Mouse (Mus musculus) embryonic facial prominence, embryonic 11.5 days (tissue): Measurements from ENCODE around the gene Slc22a2. TPM values are rescaled to one million over a fixed set of nuclear protein-coding genes. Genes with fewer than 3 reads are reported as not detected.

Experiments used
- ATAC-seq: fragments of 200-750 bp; cut with Nextera tagmentation; replicated peaks from 2 replicates; pipeline ENCODE4 v1.8.0; 2017; ENCODE audit warnings: low read depth; ENCODE audit not compliant: insufficient number of reproducible peaks, low FRiP score, low TSS enrichment
- DNase-seq: peaks from one replicate; pipeline ENCODE4 v3.0.0-alpha.2; 2015; ENCODE audit warnings: low spot score
- H3K27ac ChIP-seq: fragments of 300-500 bp; sonication (generic); replicated peaks from 2 replicates; pipeline ENCODE4 v1.5.1; 2014; ENCODE audit warnings: mild to moderate bottlenecking, low read depth, low read length, control low read depth
- H3K27me3 ChIP-seq: fragments of 300-500 bp; sonication (generic); 2 replicates; pipeline ENCODE4 v1.6.1; 2014; ENCODE audit warnings: mild to moderate bottlenecking, low read length, moderate library complexity, mixed read lengths; ENCODE audit not compliant: control insufficient read depth, insufficient read depth
- H3K36me3 ChIP-seq: fragments of 300-500 bp; sonication (generic); replicated peaks from 2 replicates; pipeline ENCODE4 v1.6.1; 2014; ENCODE audit warnings: low read depth, mild to moderate bottlenecking, low read length, moderate library complexity, mixed read lengths; ENCODE audit not compliant: control insufficient read depth, insufficient read depth
- H3K4me1 ChIP-seq: fragments of 300-500 bp; sonication (generic); 2 replicates; pipeline ENCODE4 v1.6.1; 2014; ENCODE audit warnings: low read length, mixed read lengths; ENCODE audit not compliant: control insufficient read depth, insufficient read depth
- H3K4me2 ChIP-seq: fragments of 300-500 bp; sonication (generic); 2 replicates; pipeline ENCODE4 v1.6.1; 2014; ENCODE audit warnings: low read depth, mild to moderate bottlenecking, control low read depth, low read length, moderate library complexity
- H3K4me3 ChIP-seq: fragments of 300-500 bp; sonication (generic); 2 replicates; pipeline ENCODE4 v1.5.1; 2014; ENCODE audit warnings: low read depth, low read length, control low read depth
- H3K9ac ChIP-seq: fragments of 300-500 bp; sonication (generic); replicated peaks from 2 replicates; pipeline ENCODE4 v1.6.1; 2014; ENCODE audit warnings: mild to moderate bottlenecking, control low read depth, low read length
- H3K9me3 ChIP-seq: fragments of 300-500 bp; sonication (generic); replicated peaks from 2 replicates; pipeline ENCODE4 v1.6.1; 2016; ENCODE audit warnings: mild to moderate bottlenecking, low read length, inconsistent platforms, mixed read lengths; ENCODE audit not compliant: control insufficient read depth
- WGBS: fragments of 180-500 bp; shearing (Covaris S2); extraction: QIAGEN DNeasy Blood & Tissue Kit; methylation state at CpG from one replicate; pipeline ENCODE4 v1.1.7; 2014; 5-methylcytosine and 5-hydroxymethylcytosine counted together
- polyA plus RNA-seq: library from polyadenylated mRNA; unstranded; fragments of >200 nt; fragmentation: Nextera tagmentation; extraction: Ambion mirVana; gene quantifications from 2 replicates; pipeline ENCODE4 v1.2.1, GENCODE M21; 2014

Slc22a2 gene
- polyA plus RNA-seq, 1 experiment from 2014 or later, result not detected

GRCm38 (mm10) chr17:12577096-12577495 lies 6.8 kb upstream of the Slc22a2 start:
- Histone ChIP-seq H3K9ac (no peak overlapping the region), H3K4me3 (no peak overlapping the region), H3K4me1 (no peaks in the 10 kb centered on the region), H3K27ac (no peak overlapping the region), H3K4me2 (no peak overlapping the region), H3K27me3 (no peaks in the 10 kb centered on the region), H3K9me3 (no peaks in the 10 kb centered on the region), H3K36me3 (no peaks in the 10 kb centered on the region)
- no peak for DNase-seq
- no peak for ATAC-seq
- 90% methylated on average over 7 of the region's 7 CpGs for WGBS

GRCm38 (mm10) chr17:12585366-12585765 lies 1.4 kb downstream of the Slc22a2 start:
- Histone ChIP-seq H3K36me3 (no peaks in the 10 kb centered on the region), H3K27ac (no peak overlapping the region), H3K27me3 (no peaks in the 10 kb centered on the region), H3K4me1 (no peaks in the 10 kb centered on the region), H3K9me3 (no peaks in the 10 kb centered on the region), H3K4me3 (no peak overlapping the region), H3K4me2 (no peak overlapping the region), H3K9ac (no peak overlapping the region)
- 87% methylated on average over 2 of the region's 2 CpGs for WGBS
- DNase-seq (no peak), ATAC-seq (no peak)

DNA sequence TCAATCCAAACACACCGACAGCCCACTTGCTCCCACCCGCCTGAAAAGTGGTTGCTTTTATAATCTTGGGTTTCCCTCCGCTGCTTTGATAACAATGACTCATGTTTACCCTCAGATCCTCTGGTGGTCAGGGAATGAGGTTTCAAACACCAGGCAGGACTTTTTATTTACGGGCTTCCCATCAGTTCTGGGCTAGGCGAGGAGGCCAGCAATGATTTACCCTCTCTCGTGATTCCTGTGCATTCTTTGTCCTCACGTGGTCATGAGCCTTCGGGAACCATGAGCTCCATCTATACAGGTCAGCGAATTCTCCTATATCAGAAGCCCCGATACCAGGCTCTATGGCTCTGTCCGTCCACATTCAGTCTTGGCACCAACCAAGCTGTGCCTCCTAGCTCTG lies 3.0 kb downstream of the Slc22a2 start:
- no peaks in the 10 kb centered on the region for H3K9me3 ChIP-seq
- no peaks in the 10 kb centered on the region for H3K27me3 ChIP-seq
- ATAC-seq, result no peak
- no peak overlapping the region for H3K4me2 ChIP-seq
- H3K4me3 ChIP-seq, result no peak overlapping the region
- no peak for DNase-seq
- no peaks in the 10 kb centered on the region for H3K4me1 ChIP-seq
- H3K36me3 ChIP-seq, result no peaks in the 10 kb centered on the region
- H3K27ac ChIP-seq, result no peak overlapping the region
- no peak overlapping the region for H3K9ac ChIP-seq
- WGBS, result 77% methylated on average over 11 of the region's 11 CpGs

- ATAC-seq (no peak), DNase-seq (no peak)
- H3K4me3 ChIP-seq, result no peak overlapping the region
- no peaks in the 10 kb centered on the region for H3K36me3 ChIP-seq
- H3K9ac ChIP-seq, result no peak overlapping the region
- no peaks in the 10 kb centered on the region for H3K9me3 ChIP-seq
- H3K4me2 ChIP-seq, result no peak overlapping the region
- H3K4me1 ChIP-seq, result no peaks in the 10 kb centered on the region
- H3K27ac ChIP-seq, result no peak overlapping the region
- H3K27me3 ChIP-seq, result no peaks in the 10 kb centered on the region
- WGBS, result 61% methylated on average over 9 of the region's 9 CpGs
Observed at GRCm38 (mm10) chr17:12588801-12589247, 4.9 kb downstream of the Slc22a2 start.

- Histone ChIP-seq H3K4me2 (no peak overlapping the region), H3K9ac (no peak overlapping the region), H3K27ac (no peak overlapping the region), H3K36me3 (no peaks in the 10 kb centered on the region), H3K4me3 (no peak overlapping the region), H3K27me3 (no peaks in the 10 kb centered on the region), H3K4me1 (no peaks in the 10 kb centered on the region), H3K9me3 (no peaks in the 10 kb centered on the region)
- ATAC-seq (no peak), DNase-seq (no peak)
- WGBS, result 84% methylated on average over 4 of the region's 4 CpGs
Observed at GRCm38 (mm10) chr17:12590911-12591625, 7.1 kb downstream of the Slc22a2 start.

DNA sequence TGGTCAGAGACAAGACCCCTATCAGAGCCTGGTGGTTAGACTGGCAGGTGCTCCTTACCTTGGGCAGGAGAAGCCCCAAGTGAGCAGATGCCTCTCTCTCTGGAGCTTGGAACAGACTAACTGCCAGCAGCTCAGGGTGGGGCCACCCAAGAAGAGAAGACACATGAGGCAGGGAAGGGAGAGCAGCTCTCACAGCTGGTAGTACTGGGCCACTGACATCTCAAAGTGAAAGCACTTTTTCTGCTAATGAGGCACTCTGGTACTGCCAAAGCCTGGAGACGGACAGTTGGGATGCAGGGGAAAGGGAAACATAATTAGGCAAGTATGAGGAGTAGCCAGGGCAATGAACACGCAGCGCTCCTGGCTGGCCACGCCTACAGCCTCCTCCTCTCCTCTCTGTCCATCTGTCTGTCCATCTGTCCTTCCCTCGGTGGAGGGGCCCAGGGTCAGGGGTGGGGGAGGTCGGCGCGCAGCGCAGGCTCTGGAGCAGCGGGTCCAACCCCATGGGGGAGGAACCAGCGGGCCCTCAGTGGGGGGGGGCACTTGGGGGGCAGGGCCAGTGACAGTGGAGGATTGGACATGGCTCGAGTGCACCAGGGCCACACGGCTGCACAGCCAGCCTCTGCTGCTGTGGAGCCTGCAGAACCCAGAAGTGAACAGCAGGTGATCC lies 12.0 kb downstream of the Slc22a2 start:
- Histone ChIP-seq H3K9ac (no peak overlapping the region), H3K4me2 (no peak overlapping the region), H3K36me3 (no peaks in the 10 kb centered on the region), H3K27me3 (no peaks in the 10 kb centered on the region), H3K27ac (no peak overlapping the region), H3K4me1 (no peaks in the 10 kb centered on the region), H3K4me3 (no peak overlapping the region), H3K9me3 (no peaks in the 10 kb centered on the region)
- WGBS, result 86% methylated on average over 13 of the region's 13 CpGs
- no peak for ATAC-seq
- no peak for DNase-seq

- no peaks in the 10 kb centered on the region for H3K9me3 ChIP-seq
- no peak overlapping the region for H3K4me2 ChIP-seq
- no peak overlapping the region for H3K9ac ChIP-seq
- ATAC-seq, result no peak
- DNase-seq, result no peak
- H3K4me3 ChIP-seq, result no peak overlapping the region
- no peak overlapping the region for H3K27ac ChIP-seq
- no peaks in the 10 kb centered on the region for H3K27me3 ChIP-seq
- no peaks in the 10 kb centered on the region for H3K36me3 ChIP-seq
- 67% methylated on average over 1 of the region's 1 CpGs for WGBS
- no peaks in the 10 kb centered on the region for H3K4me1 ChIP-seq
Observed at GRCm38 (mm10) chr17:12606634-12607033, 22.7 kb downstream of the Slc22a2 start.

DNA sequence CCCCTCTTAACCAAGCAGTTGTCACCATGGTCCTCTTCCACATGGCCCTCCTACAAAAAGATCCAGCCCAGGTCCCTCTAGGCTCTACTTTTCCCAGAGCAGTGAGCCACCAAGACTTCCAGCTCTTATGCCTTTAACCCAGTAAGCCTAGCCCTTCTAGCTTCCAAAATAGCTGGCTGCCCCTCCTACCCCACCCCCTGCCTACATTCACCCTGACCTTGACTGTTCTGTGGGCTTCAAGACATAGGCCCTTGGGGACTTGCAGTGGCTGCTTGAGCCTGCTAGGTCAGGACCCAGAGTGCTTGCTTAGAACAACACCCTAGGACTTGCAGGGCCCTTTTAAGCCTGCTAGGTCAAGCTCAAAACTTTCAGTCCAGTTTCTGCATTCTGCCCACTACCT lies 23.3 kb downstream of the Slc22a2 start:
- Histone ChIP-seq H3K4me2 (no peak overlapping the region), H3K4me3 (no peak overlapping the region), H3K27ac (no peak overlapping the region), H3K36me3 (no peaks in the 10 kb centered on the region), H3K4me1 (no peaks in the 10 kb centered on the region), H3K9ac (no peak overlapping the region), H3K9me3 (no peaks in the 10 kb centered on the region), H3K27me3 (no peaks in the 10 kb centered on the region)
- ATAC-seq, result no peak
- DNase-seq, result no peak
